Comparison of ENCODE assay signal across 8 mouse cellular contexts in the genomic region with DNA sequence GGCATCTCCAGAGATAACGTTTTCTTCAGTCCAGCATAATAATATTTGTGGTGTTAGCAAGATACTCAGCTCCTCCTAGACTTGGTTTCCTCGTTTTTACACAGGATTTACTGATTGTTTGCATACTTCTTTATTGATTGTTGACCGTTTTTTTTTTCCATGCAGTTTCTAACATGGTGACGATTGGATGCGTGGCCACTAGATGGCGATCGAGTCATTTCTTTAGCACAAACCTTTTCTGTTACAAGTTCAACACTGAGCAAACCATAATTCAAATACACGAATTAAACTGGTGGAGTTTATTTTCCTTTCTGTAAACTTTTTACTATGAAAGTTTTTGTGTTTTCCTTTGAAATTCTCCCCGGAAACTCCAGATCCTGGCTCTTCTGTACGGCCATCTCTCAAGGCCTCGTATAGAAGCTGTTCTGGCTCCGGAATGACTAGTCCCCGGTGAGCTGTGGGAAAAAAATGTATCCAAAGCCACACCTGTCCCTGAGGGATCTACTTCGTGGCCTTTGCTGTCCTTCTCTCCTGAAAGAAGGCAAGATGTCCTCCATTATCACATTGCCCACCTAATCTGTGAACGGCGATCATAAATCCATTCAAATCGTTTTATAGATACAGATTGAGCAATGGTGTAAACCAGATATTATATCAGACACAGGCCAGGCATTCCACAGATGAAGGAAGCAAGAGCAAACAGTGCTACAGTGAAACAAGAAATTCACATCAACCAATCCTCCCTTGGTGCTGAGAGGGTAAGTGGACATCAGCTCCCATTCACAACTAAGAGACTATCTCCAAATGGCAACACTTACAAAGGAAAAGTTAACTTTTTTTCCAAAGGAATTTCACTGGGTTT. TPM values are rescaled to one million over a fixed set of nuclear protein-coding genes. Genes with fewer than 3 reads are reported as not detected.
DNase-seq lines count a peak whose midpoint lies in the region; TF ChIP-seq lines count a peak whose summit lies in the region.
"Had no signal": no experiment of that assay in that cellular context is flagged by ENCODE, and none has a peak within 500 bp of the region (broad histone marks: within the 10 kb centered on the region; RNA-seq: fewer than 3 reads in every experiment).

No protein-coding gene starts in this region.

- DNase-seq in CH12.LX (ENCODE audit: extremely low read depth) (peak; percentile 67), R1 (ENCODE audit: low read depth, low spot score) (peak; percentile 63)
- DNase-seq in cerebellum, postnatal 10 days = peak; percentile 81 to 85
- peak; percentile 51 for DNase-seq in gastrocnemius, postnatal 14 days
- peak; percentile 82 to 83 for DNase-seq in kidney, postnatal 4 days
- peak; percentile 80 for DNase-seq in lung, postnatal 14 days
- DNase-seq in right cerebral cortex, postnatal 14 days = peak; percentile 73

- no peak overlapping the region for H3K9ac ChIP-seq in CH12.LX (ENCODE audit: insufficient read depth, low read depth)

- no peak for TF ChIP-seq POLR2A in CH12.LX (IDR thresholded peaks at IDR 0.05; ENCODE audit: low read depth, low read length)

- H3K79me2 ChIP-seq in CH12.LX (replicated peaks; ENCODE audit: control insufficient read depth, extremely low read depth, insufficient read depth, poor library complexity, severe bottlenecking) = no peaks in the 10 kb centered on the region

- no peak for TF ChIP-seq EP300 in CH12.LX (IDR thresholded peaks at IDR 0.05; ENCODE audit: low read length)

- intact Hi-C loops in gastrocnemius, postnatal 14 days (cut with DNase I; ENCODE audit: low total_unique reads) = loop anchor here (5.0 to 10.0 kb wide), 3 partner anchors 35 to 355 kb away; a partner anchor contains a TSS

- H3K9me3 ChIP-seq in CH12.LX (replicated peaks; ENCODE audit: low read length) = no peaks in the 10 kb centered on the region

- H3K36me3 ChIP-seq in CH12.LX (replicated peaks in 1 of 2; ENCODE audit: control insufficient read depth in 1 of 2, insufficient read depth in 1 of 2, low read length in 1 of 2) = no peaks in the 10 kb centered on the region

- in situ Hi-C loops in CH12.LX (cut with MboI; ENCODE audit: low pct_ligation_motif_present, low pct_unique_long_range_greater_than_20kb, low sequenced_read_pairs) = loop anchor here (25.0 kb wide), 1 partner anchor 360 kb away; a partner anchor contains a TSS

- no peak overlapping the region for H3K4me3 ChIP-seq in CH12.LX (replicated peaks in 1 of 3; ENCODE audit: low read depth in 2 of 3, low read length in 2 of 3, poor library complexity in 1 of 3)

- TF ChIP-seq CTCF in CH12.LX (conservative IDR thresholded peaks at IDR 0.05 in 1 of 2, IDR thresholded peaks at IDR 0.05 in 1 of 2; ENCODE audit: low read depth in 2 of 2, low read length in 2 of 2) = peak; percentile 45 to 93

- H3K4me1 ChIP-seq in CH12.LX (ENCODE audit: control insufficient read depth in 1 of 2, insufficient read depth in 2 of 2) = no peaks in the 10 kb centered on the region

- H3K4me2 ChIP-seq in CH12.LX (ENCODE audit: insufficient read depth, low read depth, poor library complexity, severe bottlenecking) = peak overlapping the region; percentile 44; the same call in 1 of the 2 replicates

- H3K27ac ChIP-seq in CH12.LX (ENCODE audit: insufficient read depth, low read depth) = no peak overlapping the region

- TF ChIP-seq RAD21 in CH12.LX (IDR thresholded peaks at IDR 0.05; ENCODE audit: low read depth, low read length) = peak; percentile 90

- dilution Hi-C loops in CH12.LX (cut with MboI; ENCODE audit: extremely low pct_ligation_motif_present, extremely low pct_unique_long_range_greater_than_20kb, low sequenced_read_pairs) = no loop called here

- H3K27me3 ChIP-seq in CH12.LX (replicated peaks) = no peaks in the 10 kb centered on the region

TF ChIP-seq in CH12.LX, 34 proteins besides CTCF, POLR2A, EP300 and RAD21:
- TF ChIP-seq MAX (IDR thresholded peaks at IDR 0.05; ENCODE audit: low read length) (no peak), PAX5 (IDR thresholded peaks at IDR 0.05; ENCODE audit: low read length) (no peak), USF2 (conservative IDR thresholded peaks at IDR 0.05; ENCODE audit: low read depth, low read length) (no peak), TBP (conservative IDR thresholded peaks at IDR 0.05; ENCODE audit: low read depth, low read length) (no peak), TCF12 (IDR thresholded peaks at IDR 0.05; ENCODE audit: low read depth, low read length) (no peak), MXI1 (IDR thresholded peaks at IDR 0.05; ENCODE audit: low read depth, low read length) (no peak), IRF4 (IDR thresholded peaks at IDR 0.05; ENCODE audit: low read depth, low read length) (no peak), MAFK (IDR thresholded peaks at IDR 0.05; ENCODE audit: insufficient replicate concordance, low read length) (no peak), NRF1 (IDR thresholded peaks at IDR 0.05; ENCODE audit: low read depth, low read length) (no peak), E2F4 (IDR thresholded peaks at IDR 0.05; ENCODE audit: insufficient replicate concordance, low read depth, low read length) (no peak), ZKSCAN1 (IDR thresholded peaks at IDR 0.05; ENCODE audit: borderline replicate concordance, low read depth, low read length) (no peak), ZC3H11A (IDR thresholded peaks at IDR 0.05; ENCODE audit: low read depth, low read length) (peak; percentile 27; the same call in 1 of the 2 replicates), JUND (conservative IDR thresholded peaks at IDR 0.05; ENCODE audit: low read depth, low read length) (no peak), MYC (IDR thresholded peaks at IDR 0.05; ENCODE audit: low read depth, low read length) (no peak), BHLHE40 (IDR thresholded peaks at IDR 0.05; ENCODE audit: low read depth, low read length) (no peak), MEF2A (IDR thresholded peaks at IDR 0.05; ENCODE audit: borderline replicate concordance, low read depth, low read length) (no peak), ZMIZ1 (IDR thresholded peaks at IDR 0.05; ENCODE audit: low read depth, low read length) (no peak), POLR2AphosphoS2 (IDR thresholded peaks at IDR 0.05; ENCODE audit: low read depth, low read length) (no peak), CHD2 (IDR thresholded peaks at IDR 0.05; ENCODE audit: low read length) (no peak), ZNF384 (IDR thresholded peaks at IDR 0.05; ENCODE audit: low read depth, low read length) (peak; percentile 88), RCOR1 (conservative IDR thresholded peaks at IDR 0.05; ENCODE audit: low read depth, low read length) (no peak), SMC3 (IDR thresholded peaks at IDR 0.05; ENCODE audit: low read depth, low read length) (peak; percentile 82), JUN (IDR thresholded peaks at IDR 0.05; ENCODE audit: insufficient read depth, low read depth, low read length) (no peak), ELF1 (IDR thresholded peaks at IDR 0.05; ENCODE audit: low read depth, low read length) (no peak), HCFC1 (IDR thresholded peaks at IDR 0.05; ENCODE audit: low read depth, low read length) (no peak), MAZ (IDR thresholded peaks at IDR 0.05; ENCODE audit: low read depth, low read length) (no peak), UBTF (IDR thresholded peaks at IDR 0.05; ENCODE audit: low read depth, low read length) (no peak)

RNA-seq across cellular contexts. Expression of a gene that starts 12.3 kb away (rescaled TPM):
- not detected in 2 replicates for total RNA-seq in CH12.LX (2012; rRNA removed)
- total RNA-seq in CH12.LX (2014; rRNA removed) = not detected in 2 replicates
- not detected in 2 replicates for polyA plus RNA-seq in CH12.LX (2012; ENCODE audit: insufficient read length, low read depth)
- not detected for total RNA-seq in gastrocnemius, postnatal 14 days (2021)
- total RNA-seq: left cerebral cortex, postnatal 36 days had no signal

RNA-seq across cellular contexts. Expression of a gene that starts 18.3 kb away (rescaled TPM):
- total RNA-seq in CH12.LX (2012; rRNA removed) (0.71 and 0.85 TPM in 2 replicates), CH12.LX (2014; rRNA removed) (0.55 and 1.0 TPM in 2 replicates)
- 0.44 and 0.59 TPM in 2 replicates for polyA plus RNA-seq in CH12.LX (2012; ENCODE audit: insufficient read length, low read depth)
- 10 to 100 TPM; 18.0 to 18.3 TPM for total RNA-seq in gastrocnemius, postnatal 14 days (2021)

RNA-seq across cellular contexts. Expression of a gene that starts 34.3 kb away (rescaled TPM):
- not detected in 2 replicates for total RNA-seq in CH12.LX (2012; rRNA removed)
- total RNA-seq in CH12.LX (2014; rRNA removed) = not detected in 2 replicates
- 0.20 TPM in 1 of 2 replicates, not detected in the other for polyA plus RNA-seq in CH12.LX (2012; ENCODE audit: insufficient read length, low read depth)
- total RNA-seq in gastrocnemius, postnatal 14 days (2021) = not detected
- total RNA-seq: left cerebral cortex, postnatal 36 days had no signal

RNA-seq across cellular contexts. Expression of a gene that starts 37.3 kb away (rescaled TPM):
- total RNA-seq in CH12.LX (2012; rRNA removed) = 22.6 and 24.7 TPM in 2 replicates
- total RNA-seq in CH12.LX (2014; rRNA removed) = 42.8 and 47.8 TPM in 2 replicates
- 29.0 and 31.6 TPM in 2 replicates for polyA plus RNA-seq in CH12.LX (2012; ENCODE audit: insufficient read length, low read depth)
- 1 to 10 TPM; 6.7 to 7.6 TPM for total RNA-seq in gastrocnemius, postnatal 14 days (2021)

RNA-seq across cellular contexts. Expression of a gene that starts 59.0 kb away (rescaled TPM):
- total RNA-seq in CH12.LX (2012; rRNA removed) = 0.04 TPM in 2 replicates
- 0.08 and 0.18 TPM in 2 replicates for total RNA-seq in CH12.LX (2014; rRNA removed)
- 0.26 and 0.50 TPM in 2 replicates for polyA plus RNA-seq in CH12.LX (2012; ENCODE audit: insufficient read length, low read depth)
- 10 to 100 TPM; 91.9 to 94.4 TPM for total RNA-seq in gastrocnemius, postnatal 14 days (2021)

Comparison
In these comparisons a context has a peak if more than half of its experiments do, and no peak if none do; other contexts are left out.
1. RNA of a gene that starts 18.3 kb away (total RNA-seq): 18.0 to 18.3 TPM in gastrocnemius, postnatal 14 days; 0.55 to 1.0 TPM in CH12.LX; every median in the first group is over 4 times any median in the second.
2. Peak in every context shown above with its lines, with median percentiles within 50 percentile points of each other: DNase-seq.